ENCODE assay signal across 7 mouse cellular contexts in genomic region chr12:18514171-18514570, GRCm38 (mm10). TPM values are rescaled to one million over a fixed set of nuclear protein-coding genes. Genes with fewer than 3 reads are reported as not detected.
DNase-seq lines count a peak whose midpoint lies in the region; ATAC-seq lines count a peak whose summit lies in the region.

Gene 5730507C01Rik, plus strand, starts transcription at chr12:18514510.

- H3K36me3 ChIP-seq in forebrain, embryonic 15.5 days, result no peaks in the 10 kb centered on the region
- no peaks in the 10 kb centered on the region for H3K36me3 ChIP-seq in hindbrain, embryonic 10.5 days
- no peaks in the 10 kb centered on the region for H3K36me3 ChIP-seq in lung, embryonic 15.5 days

- peak; percentile 6 for DNase-seq in brain, embryonic 18.5 days (ENCODE audit: low read depth, low spot score)
- peak; percentile 68 for DNase-seq in hindbrain, embryonic 10.5 days (ENCODE audit: low spot score)
- DNase-seq in layer of hippocampus, adult 8-10 months (ENCODE audit: low spot score in 2 of 2), result peak; percentile 2
- DNase-seq in retina, embryonic 14.5 days (ENCODE audit: low spot score), result peak; percentile 6

- no peak within 1 kb of the TSS for H3K27ac ChIP-seq in forebrain, embryonic 15.5 days (replicated peaks)
- peak within 1 kb of the TSS; percentile 73 for H3K27ac ChIP-seq in hindbrain, embryonic 10.5 days
- no peak within 1 kb of the TSS for H3K27ac ChIP-seq in lung, embryonic 15.5 days

- H3K4me3 ChIP-seq in forebrain, embryonic 15.5 days, result peak within 1 kb of the TSS; percentile 34
- H3K4me3 ChIP-seq in hindbrain, embryonic 10.5 days, result peak within 1 kb of the TSS; percentile 56
- H3K4me3 ChIP-seq in lung, embryonic 15.5 days, result peak within 1 kb of the TSS; percentile 49

- no peaks in the 10 kb centered on the region for H3K27me3 ChIP-seq in forebrain, embryonic 15.5 days
- no peaks in the 10 kb centered on the region for H3K27me3 ChIP-seq in hindbrain, embryonic 10.5 days (ENCODE audit: insufficient read depth, poor library complexity, severe bottlenecking)
- no peaks in the 10 kb centered on the region for H3K27me3 ChIP-seq in lung, embryonic 15.5 days

- no peaks in the 10 kb centered on the region for H3K4me1 ChIP-seq in forebrain, embryonic 15.5 days
- H3K4me1 ChIP-seq in hindbrain, embryonic 10.5 days (replicated peaks), result no peaks in the 10 kb centered on the region
- no peaks in the 10 kb centered on the region for H3K4me1 ChIP-seq in lung, embryonic 15.5 days

- peak; percentile 51; the same call in 1 of the 2 replicates for ATAC-seq in forebrain, embryonic 15.5 days (replicated peaks)
- ATAC-seq in lung, embryonic 15.5 days (ENCODE audit: borderline replicate concordance, extremely low read depth, low FRiP score, low TSS enrichment), result peak; percentile 81
- ATAC-seq in megakaryocyte progenitor cell, adult 5-6 weeks (replicated peaks; ENCODE audit: poor library complexity), result no peak

- no peak within 1 kb of the TSS for H3K9ac ChIP-seq in forebrain, embryonic 15.5 days (replicated peaks)
- H3K9ac ChIP-seq in lung, embryonic 15.5 days, result peak within 1 kb of the TSS; percentile 44

- 7% methylated on average over 36 of the region's 36 CpGs for WGBS in forebrain, embryonic 15.5 days
- 6% methylated on average over 36 of the region's 36 CpGs for WGBS in hindbrain, embryonic 10.5 days
- 6% methylated on average over 21 of the region's 36 CpGs for WGBS in lung, embryonic 15.5 days

- H3K4me2 ChIP-seq in forebrain, embryonic 15.5 days (replicated peaks), result peak within 1 kb of the TSS; percentile 10
- peak within 1 kb of the TSS; percentile 54 for H3K4me2 ChIP-seq in lung, embryonic 15.5 days

- H3K9me3 ChIP-seq in forebrain, embryonic 15.5 days, result peaks cover 15% of the 10 kb centered on the region
- peaks cover 40% of the 10 kb centered on the region for H3K9me3 ChIP-seq in hindbrain, embryonic 10.5 days
- 0 out of 2 replicates have a peak, but pooled peaks cover 2% of the 10 kb centered on the region for H3K9me3 ChIP-seq in lung, embryonic 15.5 days

RNA-seq across cellular contexts. Expression of gene 5730507C01Rik, which starts in this region (rescaled TPM):
- 1.3 and 1.4 TPM in 2 replicates for polyA plus RNA-seq in forebrain, embryonic 15.5 days (2015; fragmentation: Nextera tagmentation; extraction: Ambion mirVana)
- polyA plus RNA-seq in hindbrain, embryonic 10.5 days (2016; fragmentation: Nextera tagmentation; extraction: Ambion mirVana), result 2.7 and 3.9 TPM in 2 replicates
- total RNA-seq in layer of hippocampus, adult 8-10 months (2022), result under 1 TPM; 0.40 to 0.75 (median 0.63) TPM
- polyA plus RNA-seq in lung, embryonic 15.5 days (2015; fragmentation: Nextera tagmentation; extraction: Ambion mirVana), result 2.5 and 2.9 TPM in 2 replicates
- 0.10 TPM in 1 of 2 replicates, not detected in the other for total RNA-seq in megakaryocyte progenitor cell, adult 5-6 weeks (2015)
- not detected in 2 replicates for total RNA-seq in megakaryocyte progenitor cell, adult 5-6 weeks (2017)

Comparison
In these comparisons a context has a peak if more than half of its experiments do, and no peak if none do; other contexts are left out.
1. Peak in DNase-seq in layer of hippocampus, adult 8-10 months; RNA of the gene not detected or under 1 TPM.
2. DNase-seq: peak in every context shown above with its lines; median percentile 68 in hindbrain, embryonic 10.5 days; 6 in brain, embryonic 18.5 days; 6 in retina, embryonic 14.5 days; 2 in layer of hippocampus, adult 8-10 months.